Mouse (Mus musculus) stomach, embryonic 14.5 days (tissue): ENCODE measurements around the gene Sp100. TPM values are rescaled to one million over a fixed set of nuclear protein-coding genes. Genes with fewer than 3 reads are reported as not detected.

Experiments
- ATAC-seq: fragments of 200-750 bp; cut with Nextera tagmentation; 2 replicates; pipeline ENCODE4 v1.8.0; 2017; ENCODE audit warnings: low read depth, moderate TSS enrichment; ENCODE audit not compliant: insufficient number of reproducible peaks, insufficient read depth, low FRiP score
- H3K27ac ChIP-seq: fragments of 300-500 bp; sonication (generic); 2 replicates; pipeline ENCODE4 v1.5.1; 2014; ENCODE audit warnings: mild to moderate bottlenecking, low read length, moderate library complexity, mixed read lengths
- H3K27me3 ChIP-seq: fragments of 300-500 bp; sonication (generic); 2 replicates; pipeline ENCODE4 v1.6.1; 2014; ENCODE audit warnings: low read length, control low read depth, mixed read lengths; ENCODE audit not compliant: control insufficient read depth, insufficient read depth
- H3K36me3 ChIP-seq: fragments of 300-500 bp; sonication (generic); 2 replicates; pipeline ENCODE4 v1.6.1; 2014; ENCODE audit warnings: mild to moderate bottlenecking, control low read depth, low read length, moderate library complexity, mixed read lengths; ENCODE audit not compliant: control insufficient read depth, insufficient read depth
- H3K4me1 ChIP-seq: fragments of 300-500 bp; sonication (generic); 2 replicates; pipeline ENCODE4 v1.6.1; 2014; ENCODE audit warnings: low read length, control low read depth, mixed read lengths; ENCODE audit not compliant: control insufficient read depth, insufficient read depth
- H3K4me2 ChIP-seq: fragments of 300-500 bp; sonication (generic); replicated peaks from 2 replicates; pipeline ENCODE4 v1.6.1; 2014; ENCODE audit warnings: low read depth, low read length, control low read depth
- H3K4me3 ChIP-seq: fragments of 300-500 bp; sonication (generic); 2 replicates; pipeline ENCODE4 v1.5.1; 2014; ENCODE audit warnings: low read depth, low read length, control low read depth
- H3K9ac ChIP-seq: fragments of 300-500 bp; sonication (generic); replicated peaks from 2 replicates; pipeline ENCODE4 v1.6.1; 2014; ENCODE audit warnings: low read depth, mild to moderate bottlenecking, control low read depth, low read length, moderate library complexity, mixed read lengths
- H3K9me3 ChIP-seq: fragments of 300-500 bp; sonication (generic); 2 replicates; pipeline ENCODE4 v1.6.1; 2016; ENCODE audit warnings: low read depth, low read length, control low read depth; ENCODE audit not compliant: control insufficient read depth
- WGBS: fragments of 180-500 bp; shearing (Covaris S2); extraction: QIAGEN DNeasy Blood & Tissue Kit; methylation state at CpG from one replicate; pipeline ENCODE4 v1.1.7; 2014; 5-methylcytosine and 5-hydroxymethylcytosine counted together
- polyA plus RNA-seq: library from polyadenylated mRNA; unstranded; fragments of >200 nt; fragmentation: Nextera tagmentation; extraction: Ambion mirVana; gene quantifications from 2 replicates; pipeline ENCODE4 v1.2.1, GENCODE M21; 2014

Sp100 gene
- polyA plus RNA-seq, 1 experiment from 2014 or later = 1.6 TPM

- H3K9me3 ChIP-seq = no peaks in the 10 kb centered on the region
- H3K4me1 ChIP-seq = no peaks in the 10 kb centered on the region
- no peak overlapping the region for H3K4me2 ChIP-seq
- no peaks in the 10 kb centered on the region for H3K36me3 ChIP-seq
- ATAC-seq = no peak
- WGBS = 91% methylated on average over 1 of the region's 1 CpGs
- H3K4me3 ChIP-seq = no peak overlapping the region
- H3K9ac ChIP-seq = no peak overlapping the region
- H3K27ac ChIP-seq = no peak overlapping the region
- no peaks in the 10 kb centered on the region for H3K27me3 ChIP-seq
These were observed 55.8 kb downstream of the Sp100 start for GRCm38 (mm10) chr1:85705552-85705951.

- no peak for ATAC-seq
- WGBS = 87% methylated on average over 2 of the region's 2 CpGs
These were observed 57.0 kb downstream of the Sp100 start for GRCm38 (mm10) chr1:85706754-85707153.

GRCm38 (mm10) chr1:85714501-85714900 lies 64.7 kb downstream of the Sp100 start:
- no peak overlapping the region for H3K4me3 ChIP-seq
- no peak overlapping the region for H3K9ac ChIP-seq
- H3K36me3 ChIP-seq = no peaks in the 10 kb centered on the region
- no peak overlapping the region for H3K4me2 ChIP-seq
- no peak for ATAC-seq
- H3K9me3 ChIP-seq = no peaks in the 10 kb centered on the region
- H3K4me1 ChIP-seq = no peaks in the 10 kb centered on the region
- no peak overlapping the region for H3K27ac ChIP-seq
- H3K27me3 ChIP-seq = no peaks in the 10 kb centered on the region

More at GRCm38 (mm10) chr1:85706754-85707153, 57.0 kb downstream of the Sp100 start:
- H3K27ac ChIP-seq = no peak overlapping the region
- H3K9ac ChIP-seq = no peak overlapping the region
- no peak overlapping the region for H3K4me2 ChIP-seq
- H3K4me3 ChIP-seq = no peak overlapping the region
- no peaks in the 10 kb centered on the region for H3K36me3 ChIP-seq
- H3K4me1 ChIP-seq = no peaks in the 10 kb centered on the region
- no peaks in the 10 kb centered on the region for H3K9me3 ChIP-seq
- H3K27me3 ChIP-seq = no peaks in the 10 kb centered on the region

GRCm38 (mm10) chr1:85716447-85717027 lies 66.7 kb downstream of the Sp100 start:
- ATAC-seq = no peak
- 74% methylated on average over 7 of the region's 7 CpGs for WGBS

GRCm38 (mm10) chr1:85719049-85719448 lies 69.3 kb downstream of the Sp100 start:
- Histone ChIP-seq H3K4me2 (no peak overlapping the region), H3K27ac (no peak overlapping the region), H3K36me3 (no peaks in the 10 kb centered on the region), H3K9ac (no peak overlapping the region), H3K4me1 (no peaks in the 10 kb centered on the region), H3K4me3 (no peak overlapping the region), H3K9me3 (no peaks in the 10 kb centered on the region), H3K27me3 (no peaks in the 10 kb centered on the region)
- WGBS = 57% methylated on average over 4 of the region's 4 CpGs
- ATAC-seq = no peak

More at GRCm38 (mm10) chr1:85716447-85717027, 66.7 kb downstream of the Sp100 start:
- Histone ChIP-seq H3K27me3 (no peaks in the 10 kb centered on the region), H3K4me2 (no peak overlapping the region), H3K4me3 (no peak overlapping the region), H3K9me3 (no peaks in the 10 kb centered on the region), H3K36me3 (no peaks in the 10 kb centered on the region), H3K9ac (no peak overlapping the region), H3K4me1 (no peaks in the 10 kb centered on the region), H3K27ac (no peak overlapping the region)

- Histone ChIP-seq H3K9ac (no peak overlapping the region), H3K4me2 (no peak overlapping the region), H3K27ac (no peak overlapping the region), H3K27me3 (no peaks in the 10 kb centered on the region), H3K36me3 (no peaks in the 10 kb centered on the region), H3K4me3 (no peak overlapping the region), H3K9me3 (no peaks in the 10 kb centered on the region), H3K4me1 (no peaks in the 10 kb centered on the region)
- WGBS = 66% methylated on average over 10 of the region's 10 CpGs
- ATAC-seq = no peak
These were observed 70.6 kb downstream of the Sp100 start for GRCm38 (mm10) chr1:85720220-85720893.

- H3K4me3 ChIP-seq = no peak overlapping the region
- H3K4me2 ChIP-seq = no peak overlapping the region
- H3K9me3 ChIP-seq = no peaks in the 10 kb centered on the region
- no peaks in the 10 kb centered on the region for H3K4me1 ChIP-seq
- H3K27me3 ChIP-seq = no peaks in the 10 kb centered on the region
- ATAC-seq = no peak
- no peak overlapping the region for H3K9ac ChIP-seq
- no peaks in the 10 kb centered on the region for H3K36me3 ChIP-seq
- WGBS = 75% methylated on average over 6 of the region's 6 CpGs
- H3K27ac ChIP-seq = no peak overlapping the region
These were observed 80.7 kb downstream of the Sp100 start for GRCm38 (mm10) chr1:85730471-85730870.

GRCm38 (mm10) chr1:85732581-85732980 lies 82.8 kb downstream of the Sp100 start:
- no peak for ATAC-seq
- no peaks in the 10 kb centered on the region for H3K36me3 ChIP-seq
- no peak overlapping the region for H3K4me3 ChIP-seq
- H3K9ac ChIP-seq = no peak overlapping the region
- H3K9me3 ChIP-seq = no peaks in the 10 kb centered on the region
- no peak overlapping the region for H3K27ac ChIP-seq
- no peaks in the 10 kb centered on the region for H3K27me3 ChIP-seq
- no peaks in the 10 kb centered on the region for H3K4me1 ChIP-seq
- no peak overlapping the region for H3K4me2 ChIP-seq
- WGBS = 83% methylated on average over 3 of the region's 3 CpGs

- Histone ChIP-seq H3K36me3 (no peaks in the 10 kb centered on the region), H3K27ac (no peak overlapping the region), H3K27me3 (no peaks in the 10 kb centered on the region), H3K9me3 (no peaks in the 10 kb centered on the region), H3K9ac (no peak overlapping the region), H3K4me2 (no peak overlapping the region), H3K4me1 (no peaks in the 10 kb centered on the region), H3K4me3 (no peak overlapping the region)
- no peak for ATAC-seq
- 57% methylated on average over 1 of the region's 1 CpGs for WGBS
These were observed 84.7 kb downstream of the Sp100 start for GRCm38 (mm10) chr1:85734511-85734910.
